Mouse (Mus musculus) embryonic fibroblast, embryonic 13.5 days (primary cell): ENCODE measurements around the gene Fosl1. TPM values are rescaled to one million over a fixed set of nuclear protein-coding genes. Genes with fewer than 3 reads are reported as not detected.

ENCODE experiments used
- H3K27ac ChIP-seq: 2 replicates; pipeline ENCODE4 v1.5.1; 2012; ENCODE audit warnings: low read length, control low read depth, inconsistent platforms; ENCODE audit not compliant: insufficient read depth
- H3K4me1 ChIP-seq: 2 replicates; pipeline ENCODE4 v1.6.1; 2011; ENCODE audit warnings: low read length; ENCODE audit not compliant: control insufficient read depth, insufficient read depth
- H3K4me3 ChIP-seq: 2 replicates; pipeline ENCODE4 v1.5.1; 2011; ENCODE audit warnings: mild to moderate bottlenecking, control low read depth, low read length; ENCODE audit not compliant: insufficient read depth
- CTCF ChIP-seq: IDR thresholded peaks from 2 replicates; pipeline ENCODE4 v1.5.1; 2011; ENCODE audit warnings: mild to moderate bottlenecking, control low read depth, low read length, moderate library complexity, borderline replicate concordance; ENCODE audit not compliant: insufficient read depth
- POLR2A ChIP-seq: IDR thresholded peaks from 2 replicates; pipeline ENCODE4 v1.6.1; 2011; ENCODE audit warnings: low read depth, mild to moderate bottlenecking, control low read depth, low read length, moderate library complexity
- polyA plus RNA-seq: library from polyadenylated mRNA; stranded (reverse); fragments of >200 nt; gene quantifications from 2 replicates; pipeline ENCODE4 v1.2.4, GENCODE M21; 2011; ENCODE audit warnings: low read depth; ENCODE audit not compliant: missing spikeins, insufficient read length

The Fosl1 gene
- polyA plus RNA-seq, 1 experiment: 13.4 TPM

DNA sequence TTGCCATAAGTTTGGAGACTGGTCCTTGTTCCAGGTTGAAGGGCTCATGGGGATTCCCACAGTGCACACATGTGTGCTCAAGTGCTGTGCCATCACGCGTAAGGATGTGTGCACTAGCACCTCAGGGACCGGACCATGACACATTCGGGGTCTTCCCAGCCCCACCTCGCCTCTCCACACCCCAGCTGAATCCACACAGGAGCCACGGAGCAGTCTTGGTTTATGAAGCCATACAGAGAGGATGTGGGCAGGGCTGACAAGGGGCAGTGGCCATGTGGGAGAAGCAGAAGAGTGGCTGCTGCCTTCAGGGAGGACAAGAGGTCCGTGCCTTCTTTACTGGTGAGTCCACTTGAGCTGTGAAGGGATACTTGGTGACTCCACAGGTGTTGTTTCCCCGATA, 17.7 kb downstream of the Fosl1 start:
- Histone ChIP-seq H3K4me1 (peaks cover 9% of the 10 kb centered on the region; the same call in 1 of the 2 replicates), H3K4me3 (no peak overlapping the region), H3K27ac (no peak overlapping the region)
- TF ChIP-seq POLR2A: no peak
- no peak for TF ChIP-seq CTCF

DNA sequence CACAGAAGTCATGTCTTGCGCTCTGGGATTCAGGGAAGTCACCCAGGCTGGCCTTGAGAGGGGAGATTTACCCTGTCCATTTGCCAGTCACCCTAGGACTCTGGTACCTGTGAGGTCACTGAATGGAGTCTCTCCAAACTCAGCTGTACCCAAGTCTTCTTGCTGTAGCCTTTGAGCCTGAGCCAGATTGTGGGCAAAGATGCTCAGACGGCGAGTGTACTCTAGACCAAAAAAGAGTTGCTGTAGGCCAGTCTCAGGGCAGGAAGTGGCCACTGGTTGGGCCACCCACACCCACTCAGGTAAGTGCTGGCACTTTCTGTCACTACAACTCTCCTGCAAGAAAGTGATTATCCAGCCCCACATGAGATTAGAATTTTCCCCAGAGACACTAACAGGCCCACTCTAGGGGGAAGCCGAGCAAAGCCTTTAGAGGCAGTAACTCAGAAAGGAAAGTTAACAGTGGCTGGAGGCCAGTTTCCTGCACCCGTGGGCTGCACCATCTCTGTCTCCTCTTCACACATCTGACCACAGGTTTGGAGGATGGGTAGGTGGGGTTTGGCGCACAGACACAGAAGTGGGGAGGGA, 19.7 kb downstream of the Fosl1 start:
- TF ChIP-seq CTCF (no peak), POLR2A (no peak)
- no peak overlapping the region for H3K4me3 ChIP-seq
- no peak overlapping the region for H3K27ac ChIP-seq
- H3K4me1 ChIP-seq: peaks cover 3% of the 10 kb centered on the region; the same call in 1 of the 2 replicates

DNA sequence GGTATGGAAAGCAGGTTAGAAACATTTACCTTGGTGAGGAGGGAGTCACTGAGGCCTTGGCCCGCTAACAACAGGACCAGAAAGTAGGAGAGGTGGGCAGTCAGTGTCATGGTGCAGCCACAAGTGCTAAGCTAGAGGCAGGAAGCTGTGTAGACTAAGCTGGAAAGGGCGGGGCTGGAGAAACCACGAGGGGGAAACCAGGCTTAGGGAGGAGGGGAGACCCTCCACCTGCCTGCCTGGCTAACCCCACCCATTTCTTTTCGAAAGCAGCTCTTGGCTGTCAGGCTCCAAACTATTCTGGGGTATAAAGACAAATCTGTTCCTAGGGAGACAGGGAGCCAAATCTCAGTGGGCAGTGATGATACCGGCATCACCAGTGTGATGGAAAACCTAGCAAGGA, 21.0 kb downstream of the Fosl1 start, which contains the start of gene Ctsw:
TSS of gene Ctsw (minus strand) at position 134 of the 400 bp plus-strand sequence.
- no peak within 1 kb of the TSS for H3K4me3 ChIP-seq
- H3K4me1 ChIP-seq: peaks cover 3% of the 10 kb centered on the region; the same call in 1 of the 2 replicates
- no peak for TF ChIP-seq CTCF
- TF ChIP-seq POLR2A: no peak
- H3K27ac ChIP-seq: no peak within 1 kb of the TSS

DNA sequence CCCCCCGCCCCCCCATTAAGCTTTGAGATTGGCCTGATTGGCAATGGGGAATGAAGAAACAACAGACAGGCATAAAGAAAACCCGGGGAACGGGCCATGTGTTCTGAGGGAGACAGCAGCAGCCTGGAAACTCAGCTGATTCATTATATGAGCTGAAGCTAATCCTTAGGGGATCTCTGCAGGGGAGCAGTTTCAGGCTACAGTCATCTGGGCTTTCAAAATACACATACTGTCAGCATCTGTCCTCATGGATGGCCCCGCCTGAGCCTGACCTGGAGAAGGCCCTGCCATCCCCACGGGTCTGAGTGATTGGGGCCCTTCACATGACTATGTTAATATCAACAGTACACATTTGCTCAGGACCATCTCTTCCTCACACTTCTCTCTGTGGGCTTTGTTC, 24.5 kb downstream of the Fosl1 start:
- TF ChIP-seq CTCF: no peak
- no peak for TF ChIP-seq POLR2A
- Histone ChIP-seq H3K27ac (peak overlapping the region; percentile 72), H3K4me1 (no peaks in the 10 kb centered on the region), H3K4me3 (no peak overlapping the region)

DNA sequence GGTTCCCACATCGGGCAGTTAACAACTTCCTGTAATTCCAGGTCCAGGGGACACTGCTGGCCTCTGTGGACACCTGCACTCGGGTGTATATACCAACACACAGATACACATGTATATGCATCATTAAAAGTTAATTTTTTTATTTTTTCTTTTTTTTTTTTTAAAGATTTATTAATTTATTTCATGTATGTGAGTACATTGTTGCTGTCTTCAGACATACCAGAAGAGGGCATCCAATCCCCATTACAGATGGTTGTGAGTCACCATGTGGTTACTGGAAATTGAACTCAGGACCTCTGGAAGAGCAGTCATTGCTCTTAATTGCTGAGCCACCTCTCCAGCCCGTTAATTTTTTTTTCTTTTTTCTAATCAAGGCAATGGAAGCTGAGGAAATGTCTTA, 25.5 kb downstream of the Fosl1 start:
- Histone ChIP-seq H3K4me1 (0 out of 2 replicates have a peak, but pooled peaks cover 3% of the 10 kb centered on the region), H3K4me3 (no peak overlapping the region), H3K27ac (peak overlapping the region; percentile 99)
- TF ChIP-seq POLR2A: no peak
- TF ChIP-seq CTCF: no peak

DNA sequence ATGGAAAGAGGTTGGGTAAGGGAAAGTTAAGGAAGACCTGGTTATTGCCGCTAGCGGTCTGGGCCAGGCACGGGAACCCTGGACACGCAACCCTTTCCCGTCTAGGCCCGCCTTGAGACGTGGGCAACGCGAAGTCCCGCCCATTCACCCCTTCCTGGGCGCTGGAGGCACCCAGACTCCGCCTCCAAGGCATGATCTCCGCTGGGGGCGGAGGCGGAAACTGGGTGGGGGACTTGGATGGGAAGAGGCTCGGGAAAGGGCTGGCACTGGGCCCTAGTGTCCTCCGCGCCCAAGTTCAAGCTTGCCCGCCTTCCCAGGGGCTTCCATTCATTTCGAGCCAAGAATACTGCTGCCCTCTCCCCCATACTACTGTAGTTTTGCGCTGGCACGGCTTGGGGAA, 26.4 kb downstream of the Fosl1 start, which contains the start of gene Efemp2:
TSS of gene Efemp2 (plus strand) at position 235 of the 400 bp plus-strand sequence.
- H3K4me3 ChIP-seq: peak within 1 kb of the TSS; percentile 83
- TF ChIP-seq POLR2A: peak; percentile 58
- no peak for TF ChIP-seq CTCF
- 0 out of 2 replicates have a peak, but pooled peaks cover 3% of the 10 kb centered on the region for H3K4me1 ChIP-seq
- H3K27ac ChIP-seq: peak within 1 kb of the TSS; percentile 99

DNA sequence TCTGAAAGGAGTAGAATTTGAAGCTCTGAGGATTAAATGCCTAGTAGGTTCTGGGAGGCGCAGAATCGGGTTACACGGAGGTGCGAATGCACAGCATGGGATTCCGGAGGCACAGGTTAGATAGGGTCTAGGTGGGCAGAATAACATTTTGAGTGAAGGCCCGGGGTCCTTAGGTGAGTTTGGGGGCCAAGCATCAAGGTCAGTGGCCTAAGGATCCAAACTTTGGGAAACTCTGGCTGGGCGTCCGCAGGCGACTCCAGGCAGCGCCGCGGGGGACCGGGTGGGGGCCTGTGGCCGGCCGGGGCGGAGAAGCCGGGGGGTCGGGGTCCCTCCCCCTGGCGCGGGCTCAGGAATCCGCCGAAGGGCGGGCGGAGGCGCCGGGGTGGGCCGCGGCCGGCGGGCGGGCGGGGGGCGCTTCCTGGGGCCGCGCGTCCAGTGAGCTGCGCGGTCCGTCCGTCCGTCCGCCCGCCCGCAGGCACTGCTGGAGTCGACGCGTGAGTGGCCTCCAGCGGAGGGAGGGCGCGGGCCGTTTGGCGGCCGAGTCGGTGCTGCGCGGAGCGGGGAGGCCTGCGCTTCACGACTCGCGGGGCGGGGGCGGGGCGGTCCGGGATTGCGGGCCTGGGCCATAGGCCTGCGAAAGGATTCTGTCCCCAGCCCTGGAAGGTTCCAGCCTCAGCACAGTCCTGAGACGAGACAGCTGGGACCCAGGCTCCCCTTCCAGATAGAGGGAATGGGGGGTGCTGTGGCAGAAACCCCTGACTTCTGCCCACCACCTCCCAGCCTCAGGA, 27.1 kb downstream of the Fosl1 start:
- Histone ChIP-seq H3K4me1 (0 out of 2 replicates have a peak, but pooled peaks cover 3% of the 10 kb centered on the region), H3K27ac (peak overlapping the region; percentile 99), H3K4me3 (peak overlapping the region; percentile 83)
- TF ChIP-seq CTCF (no peak), POLR2A (peak; percentile 62; the same call in 1 of the 2 replicates)

DNA sequence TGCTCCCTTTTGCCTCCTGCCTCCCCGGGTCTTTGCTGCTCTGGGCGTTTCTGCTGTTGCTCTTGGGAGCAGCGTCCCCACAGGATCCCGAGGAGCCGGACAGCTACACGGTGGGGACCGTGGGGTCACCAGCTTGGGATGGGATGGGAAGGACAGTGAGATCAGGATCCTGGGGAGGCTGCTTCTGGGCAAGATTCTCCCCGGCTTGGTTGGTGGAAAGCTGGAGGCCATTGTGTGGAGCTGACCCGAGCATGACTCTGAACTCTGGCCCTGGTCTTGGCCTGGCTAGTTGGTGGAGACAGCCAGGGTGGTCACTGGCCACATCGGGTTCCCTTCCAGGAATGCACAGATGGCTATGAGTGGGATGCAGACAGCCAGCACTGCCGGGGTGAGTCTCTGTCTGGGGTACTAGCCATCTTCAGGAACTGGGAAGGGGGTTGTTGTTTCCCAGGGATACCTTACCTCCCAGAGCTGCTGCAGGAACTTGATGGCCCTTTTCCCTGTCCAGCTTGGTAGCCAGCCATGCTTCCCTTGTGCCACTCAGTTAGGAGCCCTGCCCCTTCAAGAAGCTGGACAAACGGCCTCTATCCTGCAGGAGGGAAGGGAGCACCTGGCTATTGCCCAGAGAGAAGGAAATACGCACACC, 27.8 kb downstream of the Fosl1 start:
- Histone ChIP-seq H3K4me1 (0 out of 2 replicates have a peak, but pooled peaks cover 3% of the 10 kb centered on the region), H3K4me3 (peak overlapping the region; percentile 83), H3K27ac (peak overlapping the region; percentile 93)
- TF ChIP-seq CTCF (no peak), POLR2A (no peak)

DNA sequence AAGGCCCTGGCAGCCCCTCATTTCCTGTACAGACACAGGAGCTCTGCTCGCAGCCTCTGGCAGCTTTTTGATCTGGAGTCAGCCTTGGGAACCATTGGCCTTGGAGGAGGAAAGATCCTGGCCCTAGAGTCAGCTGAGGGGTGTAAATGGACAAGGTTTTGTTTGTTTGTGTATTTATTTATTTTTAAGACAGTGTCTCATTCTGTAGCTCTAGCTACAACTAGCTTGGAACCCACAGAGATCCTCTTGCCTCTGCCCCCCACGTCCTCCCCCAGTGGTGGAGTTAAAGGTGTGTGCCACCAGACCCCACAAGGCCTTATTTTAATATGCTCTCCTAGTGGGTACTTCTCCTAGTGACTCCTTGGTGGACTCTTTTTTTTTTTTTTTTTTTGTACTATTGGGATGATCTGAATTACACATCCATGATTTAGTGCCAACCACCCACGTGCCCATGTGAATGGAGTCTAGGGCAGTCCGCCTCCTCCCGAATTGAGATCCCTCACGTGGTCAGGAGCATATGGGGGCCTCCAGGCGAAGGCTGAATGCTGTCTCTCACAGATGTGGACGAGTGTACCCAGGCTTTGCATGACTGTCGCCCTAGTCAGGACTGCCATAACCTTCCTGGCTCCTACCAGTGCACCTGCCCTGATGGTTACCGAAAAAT, 29.8 kb downstream of the Fosl1 start:
- Histone ChIP-seq H3K4me1 (0 out of 2 replicates have a peak, but pooled peaks cover 3% of the 10 kb centered on the region), H3K27ac (no peak overlapping the region), H3K4me3 (no peak overlapping the region)
- TF ChIP-seq CTCF: no peak
- no peak for TF ChIP-seq POLR2A
